Mouse (Mus musculus) myocyte (in vitro differentiated cells): ENCODE results near the gene Bpifb1.

Experiments used
- POLR2A ChIP-seq: IDR thresholded peaks from one replicate; pipeline ENCODE4 v1.6.1; 2011; ENCODE audit warnings: low read depth, mild to moderate bottlenecking, control low read depth, moderate library complexity; ENCODE audit not compliant: insufficient read length
- USF1 ChIP-seq: IDR thresholded peaks from one replicate; pipeline ENCODE4 v1.6.1; 2011; ENCODE audit warnings: low read depth, mild to moderate bottlenecking, control low read depth, moderate library complexity

GRCm38 (mm10) chr2:154147496-154147895 is 43.1 kb upstream of the Bpifb1 start:
- TF ChIP-seq USF1 (no peak), POLR2A (no peak)
